Mouse (Mus musculus): ENCODE measurements at regions not wholly inside any gene's neighbourhood (a gene's known extent, or its start where the extent isn't known, plus 50 kb on each side); places are given as distances from the start of the nearest gene placed in this dataset.

GRCm38 (mm10) chr11:63294476-63294875 is 165.7 kb downstream of the Pmp22 start:
- WGBS = 52% methylated on average over 3 of the region's 3 CpGs
- no peak overlapping the region for H3K4me3 ChIP-seq
- H3K9ac ChIP-seq = no peak overlapping the region
- H3K36me3 ChIP-seq = no peaks in the 10 kb centered on the region
- H3K27ac ChIP-seq = no peak overlapping the region
- H3K4me1 ChIP-seq = no peaks in the 10 kb centered on the region
- H3K9me3 ChIP-seq = no peaks in the 10 kb centered on the region
- H3K4me2 ChIP-seq = no peak overlapping the region
- H3K27me3 ChIP-seq = no peaks in the 10 kb centered on the region
- no peak for ATAC-seq (ENCODE audit: insufficient number of reproducible peaks, low FRiP score, low TSS enrichment, low read depth)

- no peaks in the 10 kb centered on the region for H3K27me3 ChIP-seq
- ATAC-seq (ENCODE audit: insufficient number of reproducible peaks, low FRiP score, low TSS enrichment, low read depth) = no peak
- WGBS = 88% methylated on average over 3 of the region's 3 CpGs
- H3K27ac ChIP-seq = no peak overlapping the region
- no peak overlapping the region for H3K4me2 ChIP-seq
- H3K9ac ChIP-seq = no peak overlapping the region
- H3K9me3 ChIP-seq = no peaks in the 10 kb centered on the region
- H3K4me1 ChIP-seq = no peaks in the 10 kb centered on the region
- H3K36me3 ChIP-seq = no peaks in the 10 kb centered on the region
- no peak overlapping the region for H3K4me3 ChIP-seq
Measured at GRCm38 (mm10) chr11:63296476-63296875, 167.7 kb downstream of the Pmp22 start.

GRCm38 (mm10) chr11:63299712-63300581 is 171.2 kb downstream of the Pmp22 start:
- Histone ChIP-seq H3K9ac (no peak overlapping the region), H3K4me2 (no peak overlapping the region), H3K36me3 (no peaks in the 10 kb centered on the region), H3K27me3 (no peaks in the 10 kb centered on the region), H3K9me3 (no peaks in the 10 kb centered on the region), H3K4me3 (no peak overlapping the region), H3K27ac (no peak overlapping the region), H3K4me1 (no peaks in the 10 kb centered on the region)
- ATAC-seq (ENCODE audit: insufficient number of reproducible peaks, low FRiP score, low TSS enrichment, low read depth) = no peak
- 34% methylated on average over 14 of the region's 14 CpGs for WGBS

- Histone ChIP-seq H3K4me1 (peaks cover 10% of the 10 kb centered on the region), H3K27ac (no peak overlapping the region), H3K4me2 (no peak overlapping the region), H3K9me3 (no peaks in the 10 kb centered on the region), H3K27me3 (no peaks in the 10 kb centered on the region), H3K9ac (no peak overlapping the region), H3K4me3 (no peak overlapping the region), H3K36me3 (no peaks in the 10 kb centered on the region)
- 57% methylated on average over 4 of the region's 4 CpGs for WGBS
- no peak for ATAC-seq (ENCODE audit: insufficient number of reproducible peaks, low FRiP score, low TSS enrichment, low read depth)
Measured at GRCm38 (mm10) chr11:63325166-63325565, 196.4 kb downstream of the Pmp22 start.

- H3K9me3 ChIP-seq = no peaks in the 10 kb centered on the region
- ATAC-seq (ENCODE audit: insufficient number of reproducible peaks, low FRiP score, low TSS enrichment, low read depth) = 0 out of 2 replicates have a peak, but pooled peaks have one; percentile 40
- peaks cover 10% of the 10 kb centered on the region for H3K4me1 ChIP-seq
- no peaks in the 10 kb centered on the region for H3K36me3 ChIP-seq
- no peak overlapping the region for H3K4me2 ChIP-seq
- WGBS = 13% methylated on average over 5 of the region's 5 CpGs
- no peak overlapping the region for H3K4me3 ChIP-seq
- H3K27ac ChIP-seq = no peak overlapping the region
- no peaks in the 10 kb centered on the region for H3K27me3 ChIP-seq
- H3K9ac ChIP-seq = no peak overlapping the region
Measured at GRCm38 (mm10) chr11:63326864-63327263, 198.1 kb downstream of the Pmp22 start.

GRCm38 (mm10) chr11:63337503-63337902 is 208.7 kb downstream of the Pmp22 start:
- Histone ChIP-seq H3K4me3 (no peak overlapping the region), H3K4me2 (no peak overlapping the region), H3K9me3 (no peaks in the 10 kb centered on the region), H3K9ac (no peak overlapping the region), H3K27ac (peak overlapping the region; percentile 64), H3K4me1 (peaks cover 8% of the 10 kb centered on the region), H3K36me3 (no peaks in the 10 kb centered on the region), H3K27me3 (no peaks in the 10 kb centered on the region)
- ATAC-seq (ENCODE audit: insufficient number of reproducible peaks, low FRiP score, low TSS enrichment, low read depth) = peak; percentile 67; the same call in 1 of the 2 replicates
- 26% methylated on average over 9 of the region's 9 CpGs for WGBS

GRCm38 (mm10) chr11:63338277-63338676 is 209.5 kb downstream of the Pmp22 start:
- H3K9me3 ChIP-seq = no peaks in the 10 kb centered on the region
- no peak overlapping the region for H3K4me2 ChIP-seq
- H3K27ac ChIP-seq = no peak overlapping the region
- peaks cover 8% of the 10 kb centered on the region for H3K4me1 ChIP-seq
- no peaks in the 10 kb centered on the region for H3K36me3 ChIP-seq
- no peak for ATAC-seq (ENCODE audit: insufficient number of reproducible peaks, low FRiP score, low TSS enrichment, low read depth)
- no peak overlapping the region for H3K4me3 ChIP-seq
- H3K9ac ChIP-seq = no peak overlapping the region
- 92% methylated on average over 1 of the region's 1 CpGs for WGBS
- no peaks in the 10 kb centered on the region for H3K27me3 ChIP-seq

- H3K4me1 ChIP-seq = 0 out of 2 replicates have a peak, but pooled peaks cover 3% of the 10 kb centered on the region
- no peak overlapping the region for H3K9ac ChIP-seq
- ATAC-seq (ENCODE audit: insufficient number of reproducible peaks, low FRiP score, low TSS enrichment, low read depth) = no peak
- H3K9me3 ChIP-seq = no peaks in the 10 kb centered on the region
- H3K4me3 ChIP-seq = no peak overlapping the region
- no peak overlapping the region for H3K4me2 ChIP-seq
- no peak overlapping the region for H3K27ac ChIP-seq
- WGBS = 69% methylated on average over 4 of the region's 4 CpGs
- no peaks in the 10 kb centered on the region for H3K36me3 ChIP-seq
- H3K27me3 ChIP-seq = no peaks in the 10 kb centered on the region
Measured at GRCm38 (mm10) chr11:63345653-63346052, 216.9 kb downstream of the Pmp22 start.

- H3K36me3 ChIP-seq = no peaks in the 10 kb centered on the region
- WGBS = 35% methylated on average over 7 of the region's 7 CpGs
- peak overlapping the region; percentile 14; the same call in 1 of the 2 replicates for H3K27ac ChIP-seq
- no peak for ATAC-seq (ENCODE audit: insufficient number of reproducible peaks, low FRiP score, low TSS enrichment, low read depth)
- no peak overlapping the region for H3K4me2 ChIP-seq
- H3K4me1 ChIP-seq = 0 out of 2 replicates have a peak, but pooled peaks cover 3% of the 10 kb centered on the region
- no peaks in the 10 kb centered on the region for H3K27me3 ChIP-seq
- no peak overlapping the region for H3K9ac ChIP-seq
- H3K4me3 ChIP-seq = no peak overlapping the region
- no peaks in the 10 kb centered on the region for H3K9me3 ChIP-seq
Measured at GRCm38 (mm10) chr11:63350123-63350696, 221.4 kb downstream of the Pmp22 start.

- peaks cover 2% of the 10 kb centered on the region; the same call in 1 of the 2 replicates for H3K27me3 ChIP-seq
- H3K4me3 ChIP-seq = no peak overlapping the region
- 0 out of 2 replicates have a peak, but pooled peaks cover 3% of the 10 kb centered on the region for H3K4me1 ChIP-seq
- no peak overlapping the region for H3K27ac ChIP-seq
- H3K4me2 ChIP-seq = no peak overlapping the region
- no peaks in the 10 kb centered on the region for H3K9me3 ChIP-seq
- ATAC-seq (ENCODE audit: insufficient number of reproducible peaks, low FRiP score, low TSS enrichment, low read depth) = no peak
- H3K36me3 ChIP-seq = no peaks in the 10 kb centered on the region
- 89% methylated on average over 8 of the region's 8 CpGs for WGBS
- H3K9ac ChIP-seq = no peak overlapping the region
Measured at GRCm38 (mm10) chr11:63351999-63352398, 223.2 kb downstream of the Pmp22 start.

GRCm38 (mm10) chr11:63352990-63353389 is 224.2 kb downstream of the Pmp22 start:
- Histone ChIP-seq H3K36me3 (no peaks in the 10 kb centered on the region), H3K27ac (no peak overlapping the region), H3K4me2 (no peak overlapping the region), H3K27me3 (peaks cover 4% of the 10 kb centered on the region; the same call in 1 of the 2 replicates), H3K9me3 (no peaks in the 10 kb centered on the region), H3K9ac (no peak overlapping the region), H3K4me3 (no peak overlapping the region), H3K4me1 (0 out of 2 replicates have a peak, but pooled peaks cover 3% of the 10 kb centered on the region)
- no peak for ATAC-seq (ENCODE audit: insufficient number of reproducible peaks, low FRiP score, low TSS enrichment, low read depth)
- 75% methylated on average over 3 of the region's 3 CpGs for WGBS

GRCm38 (mm10) chr11:63353671-63354070 is 224.9 kb downstream of the Pmp22 start:
- Histone ChIP-seq H3K27me3 (peaks cover 4% of the 10 kb centered on the region; the same call in 1 of the 2 replicates), H3K9ac (no peak overlapping the region), H3K27ac (no peak overlapping the region), H3K36me3 (no peaks in the 10 kb centered on the region), H3K9me3 (no peaks in the 10 kb centered on the region), H3K4me2 (no peak overlapping the region), H3K4me3 (no peak overlapping the region), H3K4me1 (0 out of 2 replicates have a peak, but pooled peaks cover 3% of the 10 kb centered on the region)
- ATAC-seq (ENCODE audit: insufficient number of reproducible peaks, low FRiP score, low TSS enrichment, low read depth) = no peak
- 84% methylated on average over 8 of the region's 8 CpGs for WGBS

All from limb, embryonic 15.5 days (tissue).